Mouse (Mus musculus) heart, postnatal 0 days (tissue): ENCODE data around the gene Arsb.

ENCODE experiments used
- CTCF ChIP-seq: IDR thresholded peaks from 2 replicates; pipeline ENCODE4 v1.5.1; 2016; ENCODE audit warnings: antibody characterized with exemption, control low read depth, low read depth
- EP300 ChIP-seq: IDR thresholded peaks from 2 replicates; pipeline ENCODE4 v1.6.1; 2016; ENCODE audit warnings: antibody characterized with exemption, low read depth

DNA sequence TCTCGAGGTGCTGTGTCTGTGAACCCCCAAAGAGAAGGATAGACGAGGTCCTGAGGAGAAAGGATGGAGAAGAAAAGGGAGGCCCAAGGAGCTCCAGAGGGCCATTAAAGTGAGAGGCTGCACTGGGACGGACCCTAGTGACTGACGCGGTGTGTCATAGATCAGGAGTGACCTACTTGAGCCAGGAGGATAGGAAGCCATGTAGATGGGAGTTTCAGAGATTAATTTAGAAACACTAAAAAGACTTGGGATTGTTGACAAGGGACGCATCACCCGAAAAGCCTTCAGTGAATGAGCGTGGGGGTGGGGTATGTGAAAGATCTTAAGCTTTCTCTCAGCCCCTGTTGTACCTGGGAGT is 828 bp downstream of the Arsb start:
- TF ChIP-seq CTCF (no peak), EP300 (no peak)
